Mouse (Mus musculus) brown adipose tissue, adult 24 weeks (tissue): ENCODE results near the gene Zdhhc24. TPM values are rescaled to one million over a fixed set of nuclear protein-coding genes. Genes with fewer than 3 reads are reported as not detected.
A peak's percentile ranks its signal among the peaks of the same experiment; 100 is the strongest.

Source experiments
- H3K27ac ChIP-seq: fragments of 200-500 bp; replicated peaks from 2 replicates; pipeline ENCODE4 v1.5.1; 2012; ENCODE audit warnings: low read depth, mild to moderate bottlenecking, low read length
- H3K4me1 ChIP-seq: fragments of 200-500 bp; 2 replicates; pipeline ENCODE4 v1.6.1; 2012; ENCODE audit warnings: low read length, mixed read lengths; ENCODE audit not compliant: control insufficient read depth, insufficient read depth, insufficient read length
- H3K4me3 ChIP-seq: fragments of 200-500 bp; 2 replicates; pipeline ENCODE4 v1.5.1; 2012; ENCODE audit warnings: low read depth, mild to moderate bottlenecking, low read length, moderate library complexity; ENCODE audit not compliant: insufficient read depth
- polyA plus RNA-seq: library from polyadenylated mRNA; stranded (reverse); fragments of >200 nt; gene quantifications from 2 replicates; pipeline ENCODE4 v1.2.4, GENCODE M21; 2012; ENCODE audit not compliant: missing spikeins, insufficient read depth, insufficient read length

Gene Zdhhc24
- polyA plus RNA-seq, 1 experiment, result 5.0 TPM

DNA sequence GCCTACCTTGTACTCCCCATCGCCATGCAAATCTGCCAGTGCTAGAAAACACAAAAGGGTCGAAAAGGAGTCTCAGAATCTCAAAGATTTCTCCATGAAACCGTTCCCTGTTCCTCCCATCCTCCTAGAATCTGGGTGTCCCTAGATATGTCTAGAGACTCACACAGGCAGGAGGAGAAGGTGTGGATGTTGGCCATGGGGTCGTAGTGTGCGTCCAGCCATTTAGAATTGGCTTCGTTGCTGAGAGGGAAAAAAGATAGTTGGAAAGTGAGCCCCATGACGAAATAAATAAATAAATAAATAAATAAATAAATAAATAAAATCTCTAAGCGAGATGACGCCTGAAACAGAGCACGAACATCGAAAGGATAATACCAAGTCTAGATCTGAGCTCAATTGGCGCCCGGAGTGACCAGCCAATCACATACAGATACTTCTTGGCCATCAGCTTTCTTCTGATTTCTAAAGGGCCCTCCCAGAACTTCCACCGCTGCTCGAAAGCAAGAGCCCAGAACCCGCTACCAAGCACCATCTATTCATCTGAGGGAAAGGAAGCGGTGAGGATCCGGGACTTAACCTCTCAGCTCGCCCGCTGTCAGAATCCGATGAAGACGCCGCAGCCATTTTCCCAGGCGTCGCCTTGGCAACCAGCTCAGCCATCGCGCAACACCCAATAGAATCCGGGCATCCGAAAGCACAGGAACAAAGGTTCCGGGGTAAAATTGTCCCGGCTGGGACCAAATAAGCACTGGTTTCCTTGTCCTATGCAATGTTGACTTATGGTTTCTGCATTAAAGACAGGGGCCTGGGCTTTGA, 27.7 kb downstream of the Zdhhc24 start, which contains the start of gene Bbs1:
Gene Bbs1 (minus strand): TSS at position 650 of the 816 bp plus-strand sequence.
- H3K4me1 ChIP-seq, result 0 out of 2 replicates have a peak, but pooled peaks cover 3% of the 10 kb centered on the region
- no peak within 1 kb of the TSS for H3K27ac ChIP-seq
- peak within 1 kb of the TSS; percentile 80 for H3K4me3 ChIP-seq

DNA sequence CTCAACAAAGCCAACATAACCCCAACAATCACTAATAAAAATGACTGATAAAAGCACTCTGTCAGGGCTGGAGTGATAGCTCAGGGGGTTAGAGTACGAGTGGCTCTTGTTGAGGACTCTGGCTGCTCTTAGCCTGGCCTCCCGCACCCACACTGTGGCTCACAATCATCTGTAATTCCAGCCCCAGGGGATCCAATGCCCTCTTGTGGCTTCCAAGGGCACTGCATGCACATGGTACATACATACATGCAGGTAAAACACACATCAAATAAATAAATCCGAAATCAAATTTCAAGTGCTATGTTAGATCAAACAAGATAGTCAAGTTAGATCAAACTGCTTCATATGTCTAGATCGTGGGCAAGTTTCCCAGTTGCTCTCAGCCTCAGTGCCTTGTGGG, 29.6 kb downstream of the Zdhhc24 start:
- Histone ChIP-seq H3K4me3 (no peak overlapping the region), H3K27ac (no peak overlapping the region), H3K4me1 (0 out of 2 replicates have a peak, but pooled peaks cover 3% of the 10 kb centered on the region)

DNA sequence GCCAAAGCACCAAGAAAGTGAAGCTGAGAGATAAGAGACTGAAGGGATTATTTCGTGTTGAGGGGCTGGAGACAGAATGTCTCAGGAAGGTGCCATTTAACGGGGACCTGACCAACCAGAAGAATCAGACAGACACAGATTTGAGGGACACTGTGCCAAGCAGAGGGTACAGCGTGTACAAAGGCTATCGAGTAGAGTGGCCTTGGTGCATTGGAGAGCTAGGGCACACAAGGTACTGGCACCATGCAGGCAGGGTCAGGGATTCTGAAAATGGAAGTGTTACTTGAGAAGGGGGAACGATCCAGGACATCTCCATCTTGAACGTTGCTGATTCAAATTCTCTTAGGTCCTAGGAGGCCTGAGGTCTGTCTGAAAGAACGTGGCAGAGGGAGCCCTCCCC, 30.9 kb downstream of the Zdhhc24 start:
- no peak overlapping the region for H3K4me3 ChIP-seq
- no peak overlapping the region for H3K27ac ChIP-seq
- H3K4me1 ChIP-seq, result 0 out of 2 replicates have a peak, but pooled peaks cover 3% of the 10 kb centered on the region

- H3K4me3 ChIP-seq, result no peak overlapping the region
- no peaks in the 10 kb centered on the region for H3K4me1 ChIP-seq
- H3K27ac ChIP-seq, result no peak overlapping the region
Measured at GRCm38 (mm10) chr19:4915924-4916603, 37.6 kb downstream of the Zdhhc24 start.

GRCm38 (mm10) chr19:4916827-4917226, 38.4 kb downstream of the Zdhhc24 start:
- no peaks in the 10 kb centered on the region for H3K4me1 ChIP-seq
- H3K27ac ChIP-seq, result no peak overlapping the region
- H3K4me3 ChIP-seq, result no peak overlapping the region

DNA sequence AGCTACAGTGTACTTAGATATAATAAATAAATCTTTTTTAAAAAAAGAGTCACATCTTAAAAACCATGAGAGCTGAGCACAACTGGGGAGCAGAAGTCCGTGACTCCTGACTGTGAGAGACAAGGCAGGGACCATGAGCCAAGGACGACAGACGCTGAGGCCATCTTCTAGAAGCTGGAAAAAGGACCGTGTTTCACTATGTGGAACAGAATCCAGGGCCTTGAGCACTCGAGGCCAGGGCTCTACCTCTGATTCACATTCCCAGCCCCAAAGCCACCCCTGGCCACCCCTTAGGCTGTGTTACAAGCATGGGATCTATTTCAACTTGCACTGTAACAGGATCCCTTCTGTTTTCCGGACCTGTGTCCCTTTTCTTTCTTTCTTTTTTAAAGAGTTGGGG, 41.2 kb downstream of the Zdhhc24 start:
- Histone ChIP-seq H3K4me1 (no peaks in the 10 kb centered on the region), H3K27ac (no peak overlapping the region), H3K4me3 (no peak overlapping the region)

- Histone ChIP-seq H3K4me3 (no peak overlapping the region), H3K27ac (no peak overlapping the region), H3K4me1 (peaks cover 3% of the 10 kb centered on the region; the same call in 1 of the 2 replicates)
Measured at GRCm38 (mm10) chr19:4925121-4925860, 46.8 kb downstream of the Zdhhc24 start.

DNA sequence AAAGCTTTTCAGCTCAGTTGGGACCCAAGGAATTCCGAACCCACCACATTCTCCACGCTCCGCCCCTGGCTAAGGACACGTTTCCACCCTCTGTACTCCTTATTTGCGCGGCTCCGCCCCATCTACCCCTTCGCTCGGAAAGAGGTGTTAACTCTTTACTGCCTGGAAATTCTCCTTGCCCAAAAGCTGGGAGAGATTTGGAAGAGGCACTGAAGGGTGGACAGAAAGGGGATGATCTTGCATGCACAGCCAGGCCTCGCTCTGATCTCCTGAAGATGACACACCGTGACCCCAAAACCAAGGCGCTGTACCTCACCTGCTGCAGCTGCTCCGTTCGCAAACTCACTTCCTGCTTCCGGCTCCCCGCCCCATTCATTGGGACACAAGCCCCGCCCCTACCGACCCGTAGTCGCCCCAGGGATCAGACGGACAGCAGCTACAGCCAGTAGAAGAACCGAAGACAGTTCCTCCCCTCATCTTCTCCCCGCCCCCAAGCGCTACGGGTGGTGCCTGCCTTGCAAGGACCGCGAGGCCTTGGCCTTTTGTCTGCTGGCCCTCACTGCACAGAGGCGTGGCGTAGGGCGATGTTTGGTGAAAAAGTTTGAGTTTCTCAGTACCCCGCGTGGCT, 49.5 kb downstream of the Zdhhc24 start, which contains the start of gene Dpp3:
Gene Dpp3 (minus strand): TSS at position 384 of the 628 bp plus-strand sequence.
- peaks cover 3% of the 10 kb centered on the region; the same call in 1 of the 2 replicates for H3K4me1 ChIP-seq
- H3K27ac ChIP-seq, result peak within 1 kb of the TSS; percentile 14; the same call in 1 of the 2 replicates
- peak within 1 kb of the TSS; percentile 81 for H3K4me3 ChIP-seq

DNA sequence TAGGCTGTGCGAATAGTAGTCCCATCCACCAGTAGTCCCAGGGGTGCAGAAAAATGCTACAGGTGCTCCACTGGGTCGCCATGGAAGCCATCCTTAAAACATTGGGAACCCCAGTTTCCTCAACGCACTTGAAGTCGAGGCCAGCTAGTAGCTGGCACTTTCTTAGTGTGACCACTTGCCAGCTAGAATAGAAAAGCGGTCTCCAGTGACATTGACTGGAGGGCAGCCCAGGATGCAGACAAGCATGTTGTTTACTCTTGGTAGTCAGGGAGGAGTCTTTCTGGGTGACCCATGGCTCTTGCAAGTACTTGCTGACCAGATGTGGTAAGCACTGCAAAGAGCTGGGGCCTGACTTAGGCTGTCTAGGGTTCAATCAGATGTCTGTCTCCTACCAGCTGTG, 50.3 kb downstream of the Zdhhc24 start:
- Histone ChIP-seq H3K4me3 (no peak overlapping the region), H3K4me1 (peaks cover 3% of the 10 kb centered on the region; the same call in 1 of the 2 replicates), H3K27ac (no peak overlapping the region)

Other genes with a start within 250 kb of the Zdhhc24 start
- not detected in 2 replicates for gene Gm960, start 180.0 kb upstream of the Zdhhc24 start, polyA plus RNA-seq
- 0.13 TPM in 1 of 2 replicates, not detected in the other for gene Sptbn2, start 167.5 kb upstream of the Zdhhc24 start, polyA plus RNA-seq
- 4.7 and 5.8 TPM in 2 replicates for gene Rbm4b, start 122.2 kb upstream of the Zdhhc24 start, polyA plus RNA-seq
- 7.7 and 13.3 TPM in 2 replicates for gene Rbm4, start 84.8 kb upstream of the Zdhhc24 start, polyA plus RNA-seq
- gene Gm21992, start 67.1 kb upstream of the Zdhhc24 start, polyA plus RNA-seq, result 12.6 and 14.8 TPM in 2 replicates
- 6.9 and 15.0 TPM in 2 replicates for gene Rbm14, start 67.0 kb upstream of the Zdhhc24 start, polyA plus RNA-seq
- gene Ccs, start 39.3 kb upstream of the Zdhhc24 start, polyA plus RNA-seq, result 64.9 and 78.0 TPM in 2 replicates
- not detected in 2 replicates for gene Ccdc87, start 39.3 kb upstream of the Zdhhc24 start, polyA plus RNA-seq
- gene Ctsf, start 23.5 kb upstream of the Zdhhc24 start, polyA plus RNA-seq, result 27.9 and 36.5 TPM in 2 replicates
- 27.2 and 56.0 TPM in 2 replicates for gene Actn3, start 759 bp upstream of the Zdhhc24 start, polyA plus RNA-seq
- 1.7 and 2.6 TPM in 2 replicates for gene Bbs1, start 28.0 kb downstream of the Zdhhc24 start, polyA plus RNA-seq
- 12.9 and 16.9 TPM in 2 replicates for gene Dpp3, start 49.6 kb downstream of the Zdhhc24 start, polyA plus RNA-seq
- gene Peli3, start 64.5 kb downstream of the Zdhhc24 start, polyA plus RNA-seq, result 1.4 and 3.8 TPM in 2 replicates
- 167 and 174 TPM in 2 replicates for gene Mrpl11, start 83.5 kb downstream of the Zdhhc24 start, polyA plus RNA-seq
- not detected in 2 replicates for gene Npas4, start 111.6 kb downstream of the Zdhhc24 start, polyA plus RNA-seq
- gene Slc29a2, start 145.2 kb downstream of the Zdhhc24 start, polyA plus RNA-seq, result 0.71 and 1.9 TPM in 2 replicates
- gene B4gat1, start 160.2 kb downstream of the Zdhhc24 start, polyA plus RNA-seq, result 9.3 and 10.3 TPM in 2 replicates
- 2.0 and 3.8 TPM in 2 replicates for gene AC124502.3, start 160.2 kb downstream of the Zdhhc24 start, polyA plus RNA-seq
- gene Brms1, start 162.7 kb downstream of the Zdhhc24 start, polyA plus RNA-seq, result 9.8 and 15.1 TPM in 2 replicates
- gene Rin1, start 171.8 kb downstream of the Zdhhc24 start, polyA plus RNA-seq, result not detected in 2 replicates
- 10.7 and 24.4 TPM in 2 replicates for gene Cd248, start 189.4 kb downstream of the Zdhhc24 start, polyA plus RNA-seq
- not detected in 2 replicates for gene Tmem151a, start 206.9 kb downstream of the Zdhhc24 start, polyA plus RNA-seq
- gene Yif1a, start 209.9 kb downstream of the Zdhhc24 start, polyA plus RNA-seq, result 82.3 and 91.5 TPM in 2 replicates
- gene Cnih2, start 219.9 kb downstream of the Zdhhc24 start, polyA plus RNA-seq, result not detected in 2 replicates
- 144 and 184 TPM in 2 replicates for gene Rab1b, start 228.4 kb downstream of the Zdhhc24 start, polyA plus RNA-seq
- gene Klc2, start 239.9 kb downstream of the Zdhhc24 start, polyA plus RNA-seq, result 17.3 and 20.3 TPM in 2 replicates